Mouse (Mus musculus): ENCODE measurements at regions not wholly inside any gene's neighbourhood (a gene's known extent, or its start where the extent isn't known, plus 50 kb on each side); places are given as distances from the start of the nearest gene placed in this dataset.

DNA sequence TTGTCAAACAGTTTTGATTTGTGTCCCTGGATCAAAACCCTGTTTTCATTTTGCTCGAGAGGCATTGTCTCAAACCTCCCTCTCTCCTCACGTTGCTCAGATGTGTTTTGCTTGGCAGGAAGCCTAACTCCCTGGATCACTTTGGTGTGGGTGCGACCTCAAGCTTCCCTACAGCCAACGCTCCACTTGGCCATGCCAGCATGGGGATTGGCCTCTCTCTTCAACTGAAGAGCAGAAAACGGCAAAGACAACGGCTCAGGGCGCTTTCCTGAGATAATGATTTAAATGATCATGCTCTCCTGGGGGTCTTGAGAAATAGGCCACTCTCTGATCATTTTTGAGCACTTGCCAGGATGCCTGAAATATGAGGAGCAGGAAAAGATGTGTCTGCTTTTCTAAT lies 730.1 kb downstream of the Slc4a3 start:
- Histone ChIP-seq H3K27me3 (replicated peaks) (no peaks in the 10 kb centered on the region), H3K4me2 (ENCODE audit: insufficient read depth, low read depth, poor library complexity, severe bottlenecking) (no peak overlapping the region), H3K9ac (ENCODE audit: insufficient read depth, low read depth) (no peak overlapping the region), H3K4me3 (replicated peaks in 1 of 3; ENCODE audit: low read depth in 2 of 3, low read length in 2 of 3, poor library complexity in 1 of 3) (no peak overlapping the region), H3K9me3 (replicated peaks; ENCODE audit: low read length) (no peaks in the 10 kb centered on the region), H3K36me3 (replicated peaks in 1 of 2; ENCODE audit: control insufficient read depth in 1 of 2, insufficient read depth in 1 of 2, low read length in 1 of 2) (no peaks in the 10 kb centered on the region), H3K4me1 (ENCODE audit: control insufficient read depth in 1 of 2, insufficient read depth in 2 of 2) (no peaks in the 10 kb centered on the region), H3K79me2 (replicated peaks; ENCODE audit: control insufficient read depth, extremely low read depth, insufficient read depth, poor library complexity, severe bottlenecking) (no peaks in the 10 kb centered on the region), H3K27ac (ENCODE audit: insufficient read depth, low read depth) (no peak overlapping the region)
- dilution Hi-C loops (cut with MboI; ENCODE audit: extremely low pct_ligation_motif_present, extremely low pct_unique_long_range_greater_than_20kb, low sequenced_read_pairs) (no loop called here), in situ Hi-C loops (cut with MboI; ENCODE audit: low pct_ligation_motif_present, low pct_unique_long_range_greater_than_20kb, low sequenced_read_pairs) (no loop called here)
- DNase-seq (ENCODE audit: extremely low read depth): no peak
- TF ChIP-seq ZMIZ1 (IDR thresholded peaks at IDR 0.05; ENCODE audit: low read depth, low read length): no peak
- no peak for TF ChIP-seq RCOR1 (conservative IDR thresholded peaks at IDR 0.05; ENCODE audit: low read depth, low read length)
- no peak for TF ChIP-seq ETS1 (conservative IDR thresholded peaks at IDR 0.05; ENCODE audit: low read depth, low read length)
- no peak for TF ChIP-seq ZKSCAN1 (IDR thresholded peaks at IDR 0.05; ENCODE audit: borderline replicate concordance, low read depth, low read length)
- no peak for TF ChIP-seq TCF12 (IDR thresholded peaks at IDR 0.05; ENCODE audit: low read depth, low read length)
- no peak for TF ChIP-seq USF1 (IDR thresholded peaks at IDR 0.05; ENCODE audit: low read depth, low read length)
- TF ChIP-seq KAT2A (IDR thresholded peaks at IDR 0.05; ENCODE audit: insufficient replicate concordance, low read length): no peak
- TF ChIP-seq GABPA (IDR thresholded peaks at IDR 0.05; ENCODE audit: insufficient replicate concordance, low read depth, low read length): no peak
- TF ChIP-seq RAD21 (IDR thresholded peaks at IDR 0.05; ENCODE audit: low read depth, low read length): no peak
- no peak for TF ChIP-seq MXI1 (IDR thresholded peaks at IDR 0.05; ENCODE audit: low read depth, low read length)
- TF ChIP-seq ELF1 (IDR thresholded peaks at IDR 0.05; ENCODE audit: low read depth, low read length): no peak
- TF ChIP-seq POLR2A (IDR thresholded peaks at IDR 0.05; ENCODE audit: low read depth, low read length): no peak

DNA sequence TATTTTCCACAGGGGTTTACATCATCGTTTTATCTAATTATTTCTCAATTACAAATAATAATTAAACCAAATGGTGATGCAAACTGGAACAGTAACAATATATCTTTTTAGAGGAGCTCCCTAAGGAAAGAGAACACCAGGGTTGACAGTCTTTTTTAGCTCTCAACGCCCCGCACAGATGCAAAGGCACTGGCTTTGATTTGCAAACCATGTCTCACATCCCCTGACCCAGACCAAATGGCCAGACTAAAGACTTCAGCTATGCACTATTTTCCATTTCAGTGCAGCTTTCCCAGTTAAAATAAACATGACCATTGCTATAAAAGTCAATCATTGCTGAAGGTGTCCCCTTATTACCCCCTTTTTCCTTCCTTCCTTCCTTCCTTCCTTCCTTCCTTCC lies 730.6 kb downstream of the Slc4a3 start:
- in situ Hi-C loops (cut with MboI; ENCODE audit: low pct_ligation_motif_present, low pct_unique_long_range_greater_than_20kb, low sequenced_read_pairs): no loop called here
- TF ChIP-seq JUN (IDR thresholded peaks at IDR 0.05; ENCODE audit: insufficient read depth, low read depth, low read length): no peak
- no peak for TF ChIP-seq RCOR1 (conservative IDR thresholded peaks at IDR 0.05; ENCODE audit: low read depth, low read length)
- TF ChIP-seq KAT2A (IDR thresholded peaks at IDR 0.05; ENCODE audit: insufficient replicate concordance, low read length): no peak
- TF ChIP-seq CTCF (conservative IDR thresholded peaks at IDR 0.05 in 1 of 2, IDR thresholded peaks at IDR 0.05 in 1 of 2; ENCODE audit: low read depth in 2 of 2, low read length in 2 of 2): no peak
- TF ChIP-seq ELF1 (IDR thresholded peaks at IDR 0.05; ENCODE audit: low read depth, low read length): no peak
- no peak for TF ChIP-seq TCF12 (IDR thresholded peaks at IDR 0.05; ENCODE audit: low read depth, low read length)
- no peak for TF ChIP-seq SMC3 (IDR thresholded peaks at IDR 0.05; ENCODE audit: low read depth, low read length)
- TF ChIP-seq PAX5 (IDR thresholded peaks at IDR 0.05; ENCODE audit: low read length): no peak
- TF ChIP-seq CHD2 (IDR thresholded peaks at IDR 0.05; ENCODE audit: low read length): no peak
- TF ChIP-seq POLR2A (IDR thresholded peaks at IDR 0.05; ENCODE audit: low read depth, low read length): no peak
- dilution Hi-C loops (cut with MboI; ENCODE audit: extremely low pct_ligation_motif_present, extremely low pct_unique_long_range_greater_than_20kb, low sequenced_read_pairs): no loop called here

More for the DNA sequence above, 730.6 kb downstream of the Slc4a3 start:
- H3K4me3 ChIP-seq (replicated peaks in 1 of 3; ENCODE audit: low read depth in 2 of 3, low read length in 2 of 3, poor library complexity in 1 of 3): no peak overlapping the region
- no peaks in the 10 kb centered on the region for H3K9me3 ChIP-seq (replicated peaks; ENCODE audit: low read length)
- H3K9ac ChIP-seq (ENCODE audit: insufficient read depth, low read depth): no peak overlapping the region
- H3K79me2 ChIP-seq (replicated peaks; ENCODE audit: control insufficient read depth, extremely low read depth, insufficient read depth, poor library complexity, severe bottlenecking): no peaks in the 10 kb centered on the region
- H3K36me3 ChIP-seq (replicated peaks in 1 of 2; ENCODE audit: control insufficient read depth in 1 of 2, insufficient read depth in 1 of 2, low read length in 1 of 2): no peaks in the 10 kb centered on the region
- no peak overlapping the region for H3K4me2 ChIP-seq (ENCODE audit: insufficient read depth, low read depth, poor library complexity, severe bottlenecking)
- H3K27ac ChIP-seq (ENCODE audit: insufficient read depth, low read depth): no peak overlapping the region
- H3K4me1 ChIP-seq (ENCODE audit: control insufficient read depth in 1 of 2, insufficient read depth in 2 of 2): no peaks in the 10 kb centered on the region
- no peak for DNase-seq (ENCODE audit: extremely low read depth)
- H3K27me3 ChIP-seq (replicated peaks): no peaks in the 10 kb centered on the region

Data from CH12.LX (cell line).